Mouse (Mus musculus): ENCODE data around the gene Rpap1. TPM values are rescaled to one million over a fixed set of nuclear protein-coding genes. Genes with fewer than 3 reads are reported as not detected.

Gene Rpap1
- 13.7 and 14.6 TPM in 2 replicates for polyA plus RNA-seq (2012; rRNA removed)

DNA sequence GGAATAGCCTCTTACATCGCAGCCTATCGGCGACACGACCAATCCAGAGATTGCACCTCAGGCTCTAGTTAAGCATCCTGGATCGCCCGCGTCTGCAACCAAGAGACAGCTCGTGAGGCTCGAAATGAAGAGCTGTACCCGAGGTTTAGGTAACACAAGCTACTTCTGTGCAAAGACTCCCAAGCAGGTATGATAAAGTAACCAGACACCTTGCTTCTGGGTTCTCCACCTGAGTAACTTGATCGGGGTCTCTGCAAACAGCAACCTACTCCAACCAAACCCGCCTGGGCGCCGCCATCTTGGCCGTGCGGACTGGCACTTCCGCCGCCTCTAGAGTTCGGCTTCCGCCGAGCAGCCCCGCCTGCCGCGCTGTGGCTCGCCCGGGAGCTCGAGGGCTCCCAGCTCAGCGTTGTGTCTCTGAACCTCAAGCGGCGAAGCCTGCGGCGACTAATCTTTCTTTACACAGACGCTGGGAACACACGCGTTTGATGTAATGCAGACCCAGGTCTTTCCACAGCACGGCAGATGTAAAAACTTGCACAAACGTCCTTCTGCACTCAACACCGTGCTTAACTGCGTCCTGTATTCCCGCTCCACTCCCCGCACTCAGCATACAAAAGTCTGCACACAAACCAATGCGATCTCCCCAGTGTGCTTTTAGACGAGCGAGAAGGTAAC, at the start of gene Rpap1:
Gene Rpap1 (minus strand): TSS at position 332 of the 678 bp plus-strand sequence.
- peak in 1 of 2 experiments; percentile 88 for DNase-seq (ENCODE audit: extremely low spot score in 1 of 2, low spot score in 1 of 2)

DNA sequence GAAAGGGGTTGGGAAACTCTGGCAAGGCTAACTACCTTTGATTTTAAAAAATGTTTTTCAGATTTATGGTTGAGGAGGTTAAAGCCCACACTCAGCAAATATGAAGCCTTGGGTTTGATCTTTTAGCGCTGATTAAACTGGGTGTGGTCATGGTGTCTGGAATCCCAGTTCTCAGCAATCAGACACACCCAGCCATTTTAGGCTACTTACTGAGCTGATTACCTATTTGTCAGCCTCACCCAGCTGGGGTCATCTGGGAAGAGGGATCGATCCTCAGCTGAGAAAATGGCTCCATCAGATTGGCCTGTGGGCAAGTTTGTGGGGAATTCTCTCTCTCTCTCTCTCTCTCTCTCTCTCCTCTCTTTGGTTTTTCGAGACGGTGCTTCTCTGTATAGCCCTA, 46.9 kb upstream of the Rpap1 start:
- no peak for DNase-seq (ENCODE audit: extremely low spot score in 1 of 2, low spot score in 1 of 2)

DNA sequence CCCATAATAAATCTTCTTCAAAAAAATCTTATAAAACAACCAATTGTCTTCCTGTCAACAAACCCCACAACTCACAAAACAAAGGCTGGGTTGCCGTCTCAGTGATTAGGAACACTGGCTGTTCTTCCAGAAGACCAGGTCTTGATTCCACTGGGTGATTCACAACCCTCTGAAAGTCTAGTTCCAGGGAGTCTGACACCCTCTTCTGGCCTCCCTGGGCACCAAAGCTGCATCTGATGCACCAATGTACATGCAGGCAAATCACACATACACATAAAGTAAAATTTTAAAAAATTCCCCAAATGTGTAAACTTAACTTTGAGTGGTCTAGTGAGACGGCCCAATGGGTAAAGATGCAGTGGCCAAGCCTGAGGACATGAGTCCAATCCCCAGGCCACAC, 43.2 kb upstream of the Rpap1 start:
- DNase-seq (ENCODE audit: extremely low spot score in 1 of 2, low spot score in 1 of 2), result no peak

DNA sequence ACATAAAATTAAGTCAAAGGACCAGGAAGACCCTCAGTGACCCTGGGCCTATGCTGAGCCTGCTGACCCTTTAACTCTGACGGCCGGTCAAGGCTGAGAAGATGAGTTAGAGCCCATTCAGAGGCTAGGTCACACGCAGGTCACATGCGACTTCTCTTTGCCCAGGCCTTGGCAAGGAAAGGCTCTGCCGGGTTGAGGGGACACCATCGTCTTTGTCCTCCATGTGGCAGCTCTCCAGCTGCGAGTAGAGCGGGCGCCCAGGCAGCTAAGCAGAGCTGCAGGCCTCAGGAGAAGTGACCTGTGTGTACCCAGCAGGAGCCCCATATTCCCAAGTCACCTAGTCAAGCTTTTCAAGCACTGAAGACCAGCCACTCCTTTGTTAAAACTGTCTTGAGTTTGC, 33.8 kb upstream of the Rpap1 start:
- DNase-seq (ENCODE audit: extremely low spot score in 1 of 2, low spot score in 1 of 2), result no peak

DNA sequence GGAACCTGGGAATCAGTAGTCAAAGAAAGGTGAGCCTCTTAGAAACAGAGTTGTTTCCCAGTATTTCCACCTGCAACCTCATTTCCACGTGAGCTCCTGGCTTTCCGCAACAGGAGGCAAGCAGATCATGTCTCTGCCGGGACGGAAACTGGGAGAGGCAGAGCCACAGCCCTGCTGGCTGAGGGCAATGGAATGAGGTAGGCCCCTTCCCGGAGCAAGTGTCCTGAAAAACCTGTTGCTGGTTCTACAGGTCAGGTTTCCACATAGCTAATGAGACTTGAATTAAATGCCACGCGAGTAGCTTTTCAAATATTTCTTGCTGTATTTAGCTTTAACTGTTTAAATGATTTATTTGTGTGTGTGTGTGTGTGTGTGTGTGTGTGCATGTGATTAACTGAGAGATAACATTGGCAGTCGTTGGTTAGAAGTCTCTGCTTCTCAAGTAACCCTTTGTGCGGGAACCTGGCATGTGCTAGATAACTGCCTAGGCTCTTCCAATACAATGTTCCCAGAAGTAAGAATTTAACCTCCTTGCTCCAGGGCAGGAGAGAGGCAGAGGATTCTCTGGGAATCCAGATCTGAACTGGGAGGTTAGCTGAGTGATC, 31.4 kb upstream of the Rpap1 start:
- no peak for DNase-seq (ENCODE audit: extremely low spot score in 1 of 2, low spot score in 1 of 2)

DNA sequence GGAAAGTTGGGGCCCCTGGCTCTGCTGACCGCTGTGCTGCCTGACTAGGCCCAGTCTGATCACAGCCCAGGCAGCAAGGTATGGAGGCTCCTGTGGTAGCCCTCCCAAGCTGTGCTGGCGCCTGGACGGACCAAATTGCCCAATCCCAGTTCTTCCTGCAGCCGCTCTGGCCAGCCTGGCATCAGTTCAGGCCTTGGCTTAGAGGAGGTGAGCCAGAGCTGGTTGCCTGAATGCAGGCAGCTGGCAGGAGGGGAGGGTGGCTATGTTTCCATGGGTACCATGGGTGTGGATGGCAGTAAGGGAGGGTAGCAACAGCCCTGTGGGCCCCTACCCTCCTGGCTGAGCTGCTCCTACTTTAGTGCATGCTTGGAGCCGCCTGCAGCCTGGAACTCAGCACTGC, 29.7 kb upstream of the Rpap1 start:
- DNase-seq (ENCODE audit: extremely low spot score in 1 of 2, low spot score in 1 of 2), result no peak

DNA sequence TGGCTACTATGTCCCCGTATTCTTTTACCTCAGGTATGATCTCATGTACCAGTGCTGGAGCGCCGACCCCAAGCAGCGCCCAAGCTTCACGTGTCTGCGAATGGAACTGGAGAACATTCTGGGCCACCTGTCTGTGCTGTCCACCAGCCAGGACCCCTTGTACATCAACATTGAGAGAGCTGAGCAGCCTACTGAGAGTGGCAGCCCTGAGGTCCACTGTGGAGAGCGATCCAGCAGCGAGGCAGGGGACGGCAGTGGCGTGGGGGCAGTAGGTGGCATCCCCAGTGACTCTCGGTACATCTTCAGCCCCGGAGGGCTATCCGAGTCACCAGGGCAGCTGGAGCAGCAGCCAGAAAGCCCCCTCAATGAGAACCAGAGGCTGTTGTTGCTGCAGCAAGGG, 29.3 kb upstream of the Rpap1 start:
- no peak for DNase-seq (ENCODE audit: extremely low spot score in 1 of 2, low spot score in 1 of 2)

DNA sequence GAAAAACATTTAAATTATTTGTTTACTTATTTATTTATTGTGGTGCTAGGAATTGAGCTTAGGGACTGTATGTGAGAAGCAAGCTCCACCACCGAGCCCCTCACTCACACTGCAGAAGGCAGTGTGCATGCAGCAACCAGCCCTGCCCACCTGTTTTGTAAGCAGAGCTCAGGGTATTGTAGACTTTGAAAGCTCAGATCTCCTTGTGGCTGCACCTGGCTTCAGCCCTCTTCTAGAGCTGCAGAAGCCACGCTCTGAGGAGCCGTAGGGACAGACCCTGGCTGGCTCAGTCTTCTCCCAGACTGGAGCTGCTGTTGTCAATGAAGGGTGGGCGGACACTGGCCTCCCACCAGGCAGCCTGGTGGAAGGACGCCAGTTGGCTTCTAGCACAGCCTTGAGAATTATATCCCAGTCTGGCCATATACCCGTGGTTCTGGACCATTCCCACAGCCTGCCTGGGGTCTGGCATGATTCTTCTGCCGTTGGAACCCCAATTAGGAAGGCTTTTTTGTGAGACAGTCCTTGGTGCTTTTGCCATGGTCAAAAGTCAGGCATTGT, 27.1 kb upstream of the Rpap1 start:
- peak in 1 of 2 experiments; percentile 82 for DNase-seq (ENCODE audit: extremely low spot score in 1 of 2, low spot score in 1 of 2)

DNA sequence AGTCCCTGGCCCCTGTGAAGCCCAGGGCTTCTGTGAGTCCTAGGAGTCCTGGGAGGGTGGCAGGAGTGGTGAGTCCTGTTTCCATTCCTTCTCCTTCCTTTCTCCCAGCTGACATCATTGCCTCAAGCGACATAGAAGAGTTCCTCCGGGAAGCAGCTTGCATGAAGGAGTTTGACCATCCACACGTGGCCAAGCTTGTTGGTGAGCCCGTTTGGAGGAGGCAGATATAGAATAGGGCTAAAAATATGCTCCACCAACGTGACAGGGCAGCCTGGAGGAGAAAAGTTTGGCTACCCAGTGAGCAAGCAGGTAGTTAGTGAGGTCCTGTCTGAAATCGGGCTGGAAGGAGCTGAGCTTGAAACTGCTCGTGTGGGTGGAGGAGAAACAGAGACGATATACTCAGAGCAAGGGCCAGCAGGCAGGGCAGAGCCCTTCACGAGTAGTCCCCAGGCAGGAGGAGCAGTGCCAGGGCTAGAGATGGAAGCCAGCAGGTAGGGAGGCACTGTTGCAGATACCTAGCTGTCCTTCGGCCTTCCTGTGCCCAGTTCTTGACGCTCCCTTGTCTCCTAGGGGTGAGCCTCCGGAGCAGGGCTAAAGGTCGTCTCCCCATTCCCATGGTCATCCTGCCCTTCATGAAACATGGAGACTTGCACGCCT, 24.3 kb upstream of the Rpap1 start:
- peak; percentile 70 to 80 for DNase-seq (ENCODE audit: extremely low spot score in 1 of 2, low spot score in 1 of 2)

DNA sequence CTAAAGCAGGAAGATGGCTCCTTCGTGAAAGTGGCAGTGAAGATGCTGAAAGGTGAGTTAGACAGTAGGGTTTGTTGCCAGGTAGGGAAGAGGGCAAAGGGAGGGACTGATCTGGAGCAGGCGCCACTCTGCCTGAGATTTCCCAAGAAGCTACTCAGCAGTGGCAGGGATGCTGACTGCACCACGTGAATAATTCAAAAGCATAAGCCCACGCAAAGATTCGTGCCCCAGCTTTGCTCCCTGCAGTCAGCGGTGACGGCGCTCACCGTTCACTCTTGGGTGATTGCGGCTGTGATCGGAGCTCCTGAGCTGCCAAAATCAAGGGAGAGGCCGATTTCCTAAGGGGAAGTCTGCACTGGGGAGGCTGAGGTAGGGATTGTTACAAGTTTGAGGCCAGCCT, 23.6 kb upstream of the Rpap1 start:
- peak in 1 of 2 experiments; percentile 75 for DNase-seq (ENCODE audit: extremely low spot score in 1 of 2, low spot score in 1 of 2)

DNA sequence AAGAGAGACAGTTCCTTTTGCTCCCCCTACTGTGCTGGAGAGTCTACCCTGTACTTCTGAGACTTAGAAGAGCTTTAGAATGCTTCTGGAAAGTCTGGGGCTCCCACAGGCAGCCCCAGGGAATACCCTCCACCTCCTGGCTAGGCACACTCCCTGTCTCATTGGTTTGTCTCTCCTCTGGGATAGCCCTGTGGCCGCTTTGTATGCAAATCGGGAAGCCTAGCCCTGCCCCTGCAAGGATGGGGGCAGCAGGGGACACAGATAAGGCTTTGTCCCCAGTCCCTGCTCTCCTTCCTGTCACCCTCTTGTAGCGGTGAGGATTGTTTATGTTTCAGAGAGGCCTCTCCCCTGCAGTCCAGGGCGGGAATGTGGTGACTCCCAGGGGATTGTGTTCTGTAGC, 21.5 kb upstream of the Rpap1 start:
- no peak for DNase-seq (ENCODE audit: extremely low spot score in 1 of 2, low spot score in 1 of 2)

DNA sequence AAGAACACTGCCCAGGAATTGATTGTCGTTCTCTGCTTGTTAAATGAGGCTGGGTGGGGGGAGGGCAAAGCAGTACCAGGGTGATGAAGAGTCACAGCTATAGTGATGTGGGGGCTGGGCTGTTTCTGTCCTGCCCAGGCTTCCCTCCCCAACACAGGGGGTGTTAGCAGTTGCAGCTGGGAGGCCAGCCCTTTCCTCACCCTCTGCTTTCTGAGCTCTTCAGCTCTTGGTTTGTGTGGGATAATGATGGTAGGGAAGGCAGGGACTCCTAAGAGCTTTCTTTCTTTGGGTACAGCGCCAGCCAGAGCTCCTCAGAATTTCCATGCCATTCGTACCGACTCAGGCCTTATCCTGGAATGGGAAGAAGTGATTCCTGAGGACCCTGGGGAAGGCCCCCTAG, 21.1 kb upstream of the Rpap1 start:
- no peak for DNase-seq (ENCODE audit: extremely low spot score in 1 of 2, low spot score in 1 of 2)

DNA sequence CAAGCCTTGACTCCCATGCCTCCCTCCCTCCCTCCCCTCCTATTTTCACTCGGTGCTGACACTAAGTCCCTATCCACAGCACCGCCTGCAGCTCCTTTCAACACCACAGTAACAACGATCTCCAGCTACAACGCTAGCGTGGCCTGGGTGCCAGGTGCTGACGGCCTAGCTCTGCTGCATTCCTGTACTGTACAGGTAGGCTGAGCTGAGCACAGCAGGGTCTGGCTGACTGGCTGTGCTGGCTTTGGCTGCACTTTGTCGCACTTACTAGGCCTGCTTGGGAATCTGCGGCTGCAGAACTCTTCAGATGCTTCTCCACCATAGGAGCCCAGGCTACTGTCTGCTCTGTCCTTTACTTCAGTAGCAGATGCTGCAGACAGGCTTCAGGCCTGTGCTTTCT, 18.2 kb upstream of the Rpap1 start:
- DNase-seq (ENCODE audit: extremely low spot score in 1 of 2, low spot score in 1 of 2), result no peak

DNA sequence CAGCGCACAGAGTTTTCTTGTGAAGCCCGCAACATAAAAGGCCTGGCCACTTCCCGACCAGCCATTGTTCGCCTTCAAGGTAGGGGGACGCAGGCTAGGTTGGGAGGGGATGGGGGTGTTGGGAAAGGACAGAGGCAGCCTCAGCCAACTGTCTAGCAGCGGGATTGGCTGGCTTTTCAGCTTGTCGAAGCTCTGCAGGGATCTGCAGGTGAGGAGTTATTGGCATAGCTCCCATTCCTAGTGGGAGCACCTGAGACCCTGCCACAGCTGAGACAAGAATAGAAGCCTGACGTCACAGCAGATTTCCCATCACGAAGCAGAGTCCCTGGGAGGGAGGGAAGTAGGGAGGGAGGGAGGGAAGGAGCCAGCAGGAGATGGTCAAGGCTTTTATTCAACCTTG, 17.4 kb upstream of the Rpap1 start:
- DNase-seq (ENCODE audit: extremely low spot score in 1 of 2, low spot score in 1 of 2), result no peak

DNA sequence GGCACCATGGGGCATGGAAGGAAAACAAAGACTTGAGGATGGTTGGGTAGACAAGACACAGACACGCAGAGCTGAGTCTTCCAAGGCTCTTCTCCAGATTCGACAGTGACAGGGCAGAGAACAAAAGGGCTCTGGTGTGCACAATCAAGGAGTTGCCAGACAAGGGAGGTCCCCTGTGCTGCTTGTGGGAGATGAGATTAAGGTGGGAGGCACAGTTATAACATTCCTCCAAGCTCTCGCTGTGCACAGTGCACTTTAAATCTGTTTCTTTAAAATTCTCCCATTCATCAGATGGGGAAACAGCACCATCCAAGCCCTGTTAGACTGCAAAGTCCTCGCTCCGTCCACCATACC, 16.9 kb upstream of the Rpap1 start:
- no peak for DNase-seq (ENCODE audit: extremely low spot score in 1 of 2, low spot score in 1 of 2)

DNA sequence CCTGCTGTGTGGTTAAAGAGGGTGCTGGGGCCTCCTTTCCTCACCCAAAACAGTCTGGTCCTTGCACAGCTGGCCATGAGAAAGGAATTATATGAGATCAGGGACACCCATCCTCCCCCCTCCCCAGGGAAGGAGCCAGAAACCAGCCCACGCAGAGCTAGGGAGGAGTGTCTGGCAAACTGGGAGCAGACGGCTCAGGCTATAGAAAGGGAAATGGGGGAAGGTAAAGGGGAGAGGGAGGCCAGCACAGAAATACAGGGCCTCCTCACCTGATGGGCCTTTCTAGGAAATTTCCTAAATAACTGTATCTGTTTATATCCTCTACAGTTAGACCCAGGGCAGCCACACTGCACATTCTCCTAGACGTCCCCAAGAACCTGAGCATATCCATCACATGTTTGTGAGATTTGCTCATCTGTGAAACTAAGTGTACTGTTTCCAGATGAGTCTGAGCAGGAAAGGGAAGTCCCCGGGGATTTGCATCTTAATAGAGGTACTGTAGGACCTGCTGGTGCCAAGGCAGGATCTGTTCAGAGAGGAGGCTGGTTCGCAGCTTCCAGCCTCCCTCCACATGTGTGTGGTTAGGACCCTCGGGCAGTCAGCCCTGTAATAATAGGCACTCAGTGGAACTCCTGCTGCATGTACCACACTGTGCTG, 16.4 kb upstream of the Rpap1 start:
- DNase-seq (ENCODE audit: extremely low spot score in 1 of 2, low spot score in 1 of 2), result peak in 1 of 2 experiments; percentile 80

DNA sequence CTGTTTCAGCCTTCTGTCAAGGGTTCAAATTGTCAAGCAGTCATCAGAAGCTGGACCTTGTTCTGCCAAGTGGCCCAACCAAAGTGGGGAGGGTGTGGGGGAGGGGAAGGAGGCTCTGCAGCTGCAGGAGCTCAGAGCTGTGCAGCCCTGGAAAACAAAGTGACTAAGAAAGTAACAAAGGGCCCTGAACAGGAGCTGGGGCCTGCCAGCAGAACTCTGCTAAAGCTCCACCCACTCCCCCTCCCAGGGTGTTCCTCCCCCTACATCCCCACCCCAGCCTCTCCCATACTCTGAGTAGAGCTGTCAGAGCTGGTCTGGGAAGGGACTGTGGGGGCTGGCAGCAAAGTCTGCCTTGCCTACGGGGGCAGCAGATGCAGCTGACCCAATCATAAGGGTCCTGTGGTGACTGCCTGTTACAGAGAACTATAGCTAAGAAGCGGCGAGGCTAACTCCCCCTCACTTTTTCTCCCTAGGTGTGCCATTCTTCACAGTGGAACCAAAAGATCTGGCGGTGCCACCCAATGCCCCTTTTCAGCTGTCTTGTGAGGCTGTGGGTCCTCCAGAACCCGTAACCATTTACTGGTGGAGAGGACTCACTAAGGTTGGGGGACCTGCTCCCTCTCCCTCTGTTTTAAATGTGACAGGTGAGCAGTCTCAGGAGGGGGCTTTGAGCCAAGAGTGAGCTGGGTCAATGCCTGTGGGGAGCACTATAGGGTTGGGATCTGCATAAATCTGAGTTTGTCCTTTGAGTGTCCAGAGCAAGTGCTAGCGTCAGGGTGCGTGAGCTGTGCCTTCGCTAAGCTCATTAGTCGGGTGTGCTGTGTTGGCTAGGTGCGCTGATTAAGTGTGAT, 15.7 kb upstream of the Rpap1 start:
- DNase-seq (ENCODE audit: extremely low spot score in 1 of 2, low spot score in 1 of 2), result no peak

DNA sequence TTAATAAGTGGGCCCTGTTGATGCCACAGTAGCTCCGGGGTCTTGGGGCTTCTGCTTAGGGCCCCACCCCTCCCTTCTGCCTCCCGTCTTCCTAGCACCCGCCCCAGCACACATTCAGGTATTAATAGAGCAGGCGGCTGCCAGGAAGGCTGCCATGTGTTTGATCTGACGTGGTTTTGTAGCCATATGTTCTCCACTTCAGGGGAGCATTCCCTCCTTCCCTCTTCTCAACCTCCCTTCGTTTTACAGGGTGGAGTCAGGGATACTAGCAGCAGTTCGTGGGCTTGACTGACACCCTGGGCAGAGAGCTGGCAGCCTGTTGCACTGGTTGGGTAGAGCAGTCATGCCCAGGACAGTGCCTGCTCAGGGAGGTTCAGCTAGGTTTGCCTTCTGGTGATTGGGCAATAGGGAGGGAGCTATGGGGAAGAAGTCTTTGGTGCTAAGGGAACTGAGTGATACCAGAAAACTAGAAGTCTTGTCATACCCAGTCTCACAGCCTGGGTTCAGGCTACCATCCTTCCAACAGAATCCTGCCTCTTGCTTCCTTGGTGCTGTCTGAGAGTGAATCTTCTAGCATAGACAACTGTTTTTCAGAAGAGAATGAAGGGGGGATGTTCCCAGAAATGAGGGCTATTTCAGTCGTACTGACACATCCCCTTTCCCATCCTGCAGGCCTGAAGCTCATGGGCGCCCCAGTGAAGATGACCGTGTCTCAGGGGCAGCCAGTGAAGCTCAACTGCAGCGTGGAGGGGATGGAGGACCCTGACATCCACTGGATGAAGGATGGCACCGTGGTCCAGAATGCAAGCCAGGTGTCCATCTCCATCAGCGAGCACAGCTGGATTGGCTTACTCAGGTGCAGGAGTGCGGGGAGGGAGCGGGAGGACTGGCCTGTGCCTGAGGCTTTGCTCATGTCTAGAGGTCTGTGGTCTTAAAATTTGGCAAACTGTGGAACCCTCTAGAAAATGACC, 13.8 kb upstream of the Rpap1 start:
- peak; percentile 82 to 85 for DNase-seq (ENCODE audit: extremely low spot score in 1 of 2, low spot score in 1 of 2)

DNA sequence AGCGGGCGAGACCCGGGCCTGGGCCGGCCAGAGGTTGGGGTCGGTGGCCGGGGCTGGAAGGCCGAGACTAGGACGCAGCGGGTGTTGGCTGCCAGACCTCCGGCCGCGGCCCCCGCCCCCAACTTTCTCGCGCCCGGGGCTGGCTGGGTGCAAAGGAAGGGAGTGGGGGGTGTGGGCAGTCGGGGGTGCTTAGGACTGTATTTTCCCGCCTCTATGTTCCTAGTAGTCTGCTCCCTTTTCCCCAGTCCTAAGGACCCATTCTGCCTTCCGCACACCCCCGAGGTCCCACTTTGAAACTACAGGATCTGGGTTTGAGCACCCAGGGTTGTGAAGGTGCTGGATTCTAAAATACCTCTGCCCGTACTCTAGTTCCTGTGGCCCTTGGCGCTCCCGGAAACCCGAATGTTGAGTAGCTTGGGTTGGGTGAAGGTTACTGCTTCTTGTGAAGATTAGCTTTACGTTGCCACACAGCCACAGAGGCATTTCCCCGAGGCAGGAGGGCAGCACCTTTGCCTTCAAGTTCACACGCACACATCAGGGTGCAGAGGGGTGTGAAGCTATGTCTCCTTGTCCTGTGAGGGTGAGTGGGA, 12.7 kb upstream of the Rpap1 start:
- no peak for DNase-seq (ENCODE audit: extremely low spot score in 1 of 2, low spot score in 1 of 2)
